Mouse (Mus musculus) lung, embryonic 15.5 days (tissue): ENCODE data around the gene Olfr824. TPM values are rescaled to one million over a fixed set of nuclear protein-coding genes. Genes with fewer than 3 reads are reported as not detected.
"Not testable (repeated sequence)": the region's sequence is repeated elsewhere in the genome, so short reads cannot be mapped to it uniquely, and the experiment has no call there.

Experiments used
- ATAC-seq: fragments of 200-750 bp; cut with Nextera tagmentation; 2 replicates; pipeline ENCODE4 v1.8.0; 2017; ENCODE audit warnings: moderate number of reproducible peaks, borderline replicate concordance; ENCODE audit not compliant: low FRiP score, low TSS enrichment; ENCODE audit errors: extremely low read depth
- H3K27ac ChIP-seq: fragments of 300-500 bp; sonication (generic); 2 replicates; pipeline ENCODE4 v1.5.1; 2015; ENCODE audit warnings: moderate library complexity, mild to moderate bottlenecking, inconsistent platforms
- H3K27me3 ChIP-seq: fragments of 300-500 bp; sonication (generic); 2 replicates; pipeline ENCODE4 v1.6.1; 2015; ENCODE audit warnings: inconsistent platforms
- H3K36me3 ChIP-seq: fragments of 300-500 bp; sonication (generic); 2 replicates; pipeline ENCODE4 v1.6.1; 2015; ENCODE audit warnings: inconsistent platforms
- H3K4me1 ChIP-seq: fragments of 300-500 bp; sonication (generic); 2 replicates; pipeline ENCODE4 v1.6.1; 2015; ENCODE audit warnings: inconsistent platforms
- H3K4me2 ChIP-seq: fragments of 300-500 bp; sonication (generic); 2 replicates; pipeline ENCODE4 v1.6.1; 2015; ENCODE audit warnings: inconsistent platforms, mild to moderate bottlenecking, moderate library complexity
- H3K4me3 ChIP-seq: fragments of 300-500 bp; sonication (generic); 2 replicates; pipeline ENCODE4 v1.5.1; 2015; ENCODE audit warnings: mild to moderate bottlenecking, inconsistent platforms
- H3K9ac ChIP-seq: fragments of 300-500 bp; sonication (generic); 2 replicates; pipeline ENCODE4 v1.6.1; 2015; ENCODE audit warnings: inconsistent platforms
- H3K9me3 ChIP-seq: fragments of 300-500 bp; sonication (generic); 2 replicates; pipeline ENCODE4 v1.6.1; 2016; ENCODE audit warnings: inconsistent platforms
- WGBS: fragments of 180-500 bp; shearing (Covaris S2); methylation state at CpG from one replicate; pipeline ENCODE4 v1.1.7; 2015; 5-methylcytosine and 5-hydroxymethylcytosine counted together
- polyA plus RNA-seq: library from polyadenylated mRNA; unstranded; fragments of >200 nt; fragmentation: Nextera tagmentation; extraction: Ambion mirVana; gene quantifications from 2 replicates; pipeline ENCODE4 v1.2.1, GENCODE M21; 2015

The Olfr824 gene
- not detected in 2 replicates for polyA plus RNA-seq

GRCm38 (mm10) chr10:130129900-130130299, at the start of gene Olfr824:
TSS of gene Olfr824 (minus strand) at chr10:130130000.
- H3K4me3 ChIP-seq, H3K9ac ChIP-seq, H3K27ac ChIP-seq, H3K27me3 ChIP-seq, H3K4me2 ChIP-seq, H3K4me1 ChIP-seq, H3K9me3 ChIP-seq, ATAC-seq, H3K36me3 ChIP-seq: not testable (repeated sequence)

GRCm38 (mm10) chr10:130166666-130167065, 36.9 kb upstream of the Olfr824 start, which contains the start of gene Olfr825:
TSS of gene Olfr825 (minus strand) at chr10:130166766.
- Histone ChIP-seq H3K36me3 (no peaks in the 10 kb centered on the region), H3K9me3 (no peaks in the 10 kb centered on the region), H3K4me2 (no peak within 1 kb of the TSS), H3K4me3 (no peak within 1 kb of the TSS), H3K27ac (no peak within 1 kb of the TSS), H3K9ac (no peak within 1 kb of the TSS), H3K27me3 (no peaks in the 10 kb centered on the region), H3K4me1 (no peaks in the 10 kb centered on the region)
- no peak for ATAC-seq

- no peaks in the 10 kb centered on the region for H3K36me3 ChIP-seq
- H3K27ac ChIP-seq, result no peak overlapping the region
- H3K4me2 ChIP-seq, result no peak overlapping the region
- no peaks in the 10 kb centered on the region for H3K4me1 ChIP-seq
- H3K4me3 ChIP-seq, result no peak overlapping the region
- no peak for ATAC-seq
- no peak overlapping the region for H3K9ac ChIP-seq
- no peaks in the 10 kb centered on the region for H3K9me3 ChIP-seq
- H3K27me3 ChIP-seq, result no peaks in the 10 kb centered on the region
Measured at GRCm38 (mm10) chr10:130165196-130165595, 35.4 kb upstream of the Olfr824 start.

- Histone ChIP-seq H3K4me2 (no peak overlapping the region), H3K36me3 (no peaks in the 10 kb centered on the region), H3K4me3 (no peak overlapping the region)
Measured at GRCm38 (mm10) chr10:130144121-130144520, 14.3 kb upstream of the Olfr824 start.

GRCm38 (mm10) chr10:130142481-130142880, 12.7 kb upstream of the Olfr824 start:
- ATAC-seq, H3K4me3 ChIP-seq, H3K27ac ChIP-seq, H3K9ac ChIP-seq, H3K4me2 ChIP-seq, H3K36me3 ChIP-seq, H3K9me3 ChIP-seq, H3K27me3 ChIP-seq, H3K4me1 ChIP-seq: not testable (repeated sequence)
- 69% methylated on average over 5 of the region's 5 CpGs for WGBS

More at GRCm38 (mm10) chr10:130144121-130144520, 14.3 kb upstream of the Olfr824 start:
- no peak overlapping the region for H3K27ac ChIP-seq
- no peak for ATAC-seq
- H3K4me1 ChIP-seq, result no peaks in the 10 kb centered on the region
- 74% methylated on average over 5 of the region's 5 CpGs for WGBS
- no peaks in the 10 kb centered on the region for H3K9me3 ChIP-seq
- no peaks in the 10 kb centered on the region for H3K27me3 ChIP-seq
- no peak overlapping the region for H3K9ac ChIP-seq

- H3K4me3 ChIP-seq, result no peak overlapping the region
- no peaks in the 10 kb centered on the region for H3K9me3 ChIP-seq
- H3K9ac ChIP-seq, result no peak overlapping the region
- no peaks in the 10 kb centered on the region for H3K27me3 ChIP-seq
- no peak overlapping the region for H3K27ac ChIP-seq
- no peaks in the 10 kb centered on the region for H3K4me1 ChIP-seq
- ATAC-seq, result no peak
- H3K36me3 ChIP-seq, result no peaks in the 10 kb centered on the region
- H3K4me2 ChIP-seq, result no peak overlapping the region
Measured at GRCm38 (mm10) chr10:130134811-130135210, 5.0 kb upstream of the Olfr824 start.

GRCm38 (mm10) chr10:130116045-130116444, 13.8 kb downstream of the Olfr824 start:
- H3K9me3 ChIP-seq, ATAC-seq, H3K27me3 ChIP-seq, H3K4me1 ChIP-seq, H3K27ac ChIP-seq, H3K4me2 ChIP-seq, H3K4me3 ChIP-seq, H3K36me3 ChIP-seq, H3K9ac ChIP-seq: not testable (repeated sequence)
- 69% methylated on average over 3 of the region's 3 CpGs for WGBS

GRCm38 (mm10) chr10:130115283-130115682, 14.5 kb downstream of the Olfr824 start, which contains the start of gene Olfr823:
TSS of gene Olfr823 (minus strand) at chr10:130115383.
- WGBS, result 75% methylated on average over 1 of the region's 1 CpGs
- ATAC-seq, H3K9me3 ChIP-seq, H3K4me2 ChIP-seq, H3K36me3 ChIP-seq, H3K9ac ChIP-seq, H3K4me1 ChIP-seq, H3K4me3 ChIP-seq, H3K27ac ChIP-seq, H3K27me3 ChIP-seq: not testable (repeated sequence)

GRCm38 (mm10) chr10:130096104-130096503, 33.7 kb downstream of the Olfr824 start:
- no peak overlapping the region for H3K27ac ChIP-seq
- no peaks in the 10 kb centered on the region for H3K36me3 ChIP-seq
- no peaks in the 10 kb centered on the region for H3K4me1 ChIP-seq
- no peak for ATAC-seq
- no peaks in the 10 kb centered on the region for H3K27me3 ChIP-seq
- H3K9me3 ChIP-seq, result no peaks in the 10 kb centered on the region
- H3K9ac ChIP-seq, result no peak overlapping the region
- H3K4me2 ChIP-seq, result no peak overlapping the region
- no peak overlapping the region for H3K4me3 ChIP-seq

GRCm38 (mm10) chr10:130092838-130093440, 36.9 kb downstream of the Olfr824 start:
- WGBS, result 12% methylated on average over 5 of the region's 5 CpGs
- Histone ChIP-seq H3K4me3 (no peak overlapping the region), H3K27me3 (no peaks in the 10 kb centered on the region), H3K9ac (no peak overlapping the region), H3K36me3 (no peaks in the 10 kb centered on the region), H3K4me1 (no peaks in the 10 kb centered on the region), H3K9me3 (no peaks in the 10 kb centered on the region), H3K27ac (no peak overlapping the region), H3K4me2 (no peak overlapping the region)
- ATAC-seq, result no peak

Other genes with a start within 250 kb of the Olfr824 start
- not detected in 2 replicates for gene Olfr815, start 224.1 kb downstream of the Olfr824 start, polyA plus RNA-seq
- gene Olfr816, start 214.4 kb downstream of the Olfr824 start, polyA plus RNA-seq, result not detected in 2 replicates
- gene Olfr818, start 180.9 kb downstream of the Olfr824 start, polyA plus RNA-seq, result not detected in 2 replicates
- not detected in 2 replicates for gene Olfr819, start 162.7 kb downstream of the Olfr824 start, polyA plus RNA-seq
- not detected in 2 replicates for gene Olfr247, start 153.9 kb downstream of the Olfr824 start, polyA plus RNA-seq
- not detected in 2 replicates for gene Gm10310, start 144.9 kb downstream of the Olfr824 start, polyA plus RNA-seq
- not detected in 2 replicates for gene Olfr820, start 117.4 kb downstream of the Olfr824 start, polyA plus RNA-seq
- gene Olfr821, start 99.7 kb downstream of the Olfr824 start, polyA plus RNA-seq, result not detected in 2 replicates
- gene Olfr822, start 58.8 kb downstream of the Olfr824 start, polyA plus RNA-seq, result not detected in 2 replicates
- gene Olfr823, start 14.6 kb downstream of the Olfr824 start, polyA plus RNA-seq, result not detected in 2 replicates
- gene Olfr825, start 36.8 kb upstream of the Olfr824 start, polyA plus RNA-seq, result not detected in 2 replicates
- not detected in 2 replicates for gene Olfr826, start 54.2 kb upstream of the Olfr824 start, polyA plus RNA-seq
- not detected in 2 replicates for gene Olfr827, start 84.4 kb upstream of the Olfr824 start, polyA plus RNA-seq
- not detected in 2 replicates for gene Neurod4, start 150.2 kb upstream of the Olfr824 start, polyA plus RNA-seq
- gene Tespa1, start 192.9 kb upstream of the Olfr824 start, polyA plus RNA-seq, result 0.52 and 2.2 TPM in 2 replicates